16 mouse cellular contexts compared by ENCODE assay signal in genomic region chr3:28346476-28346875, GRCm38 (mm10).
"Had no signal": no experiment of that assay in that cellular context is flagged by ENCODE, and none has a peak within 500 bp of the region (broad histone marks: within the 10 kb centered on the region; RNA-seq: fewer than 3 reads in every experiment).

No protein-coding gene starts in this region.

- H3K4me2 ChIP-seq: lung, embryonic 15.5 days; midbrain, embryonic 11.5 days; midbrain, embryonic 13.5 days; midbrain, embryonic 15.5 days; neural tube, embryonic 12.5 days; stomach, embryonic 15.5 days had no signal

- H3K9me3 ChIP-seq: lung, embryonic 15.5 days; megakaryocyte, embryonic 14.5 days; midbrain, embryonic 13.5 days; midbrain, embryonic 15.5 days; neural tube, embryonic 12.5 days; stomach, embryonic 15.5 days had no signal

- H3K27me3 ChIP-seq: lung, embryonic 15.5 days; megakaryocyte, embryonic 14.5 days; midbrain, embryonic 13.5 days; midbrain, embryonic 15.5 days; neural tube, embryonic 12.5 days; stomach, embryonic 15.5 days had no signal

- DNase-seq: lung, postnatal 14 days; lung, postnatal 36 days; right cerebral cortex, postnatal 14 days; thymus, adult 2 months; thymus, postnatal 25 days; thymus, postnatal 4 days had no signal

- H3K4me1 ChIP-seq: neural tube, embryonic 12.5 days; stomach, embryonic 15.5 days had no signal

- ATAC-seq: lung, postnatal 0 days; midbrain, embryonic 13.5 days; midbrain, embryonic 15.5 days had no signal

- H3K4me3 ChIP-seq: lung, embryonic 15.5 days; megakaryocyte, embryonic 14.5 days; midbrain, embryonic 13.5 days; midbrain, embryonic 15.5 days; neural tube, embryonic 12.5 days; stomach, embryonic 15.5 days had no signal

- H3K9ac ChIP-seq: lung, embryonic 15.5 days; midbrain, embryonic 13.5 days; midbrain, embryonic 15.5 days; neural tube, embryonic 12.5 days; stomach, embryonic 15.5 days had no signal

- H3K36me3 ChIP-seq: lung, embryonic 15.5 days; midbrain, embryonic 13.5 days; midbrain, embryonic 15.5 days; neural tube, embryonic 12.5 days; stomach, embryonic 15.5 days had no signal

- H3K27ac ChIP-seq: lung, embryonic 15.5 days; macrophage; midbrain, embryonic 13.5 days; midbrain, embryonic 15.5 days; neural tube, embryonic 12.5 days; stomach, embryonic 15.5 days; stomach, postnatal 0 days had no signal
